Mouse (Mus musculus): ENCODE data around the gene Hoxc12.
A peak's percentile ranks its signal among the peaks of the same experiment; 100 is the strongest.

Gene Hoxc12

DNA sequence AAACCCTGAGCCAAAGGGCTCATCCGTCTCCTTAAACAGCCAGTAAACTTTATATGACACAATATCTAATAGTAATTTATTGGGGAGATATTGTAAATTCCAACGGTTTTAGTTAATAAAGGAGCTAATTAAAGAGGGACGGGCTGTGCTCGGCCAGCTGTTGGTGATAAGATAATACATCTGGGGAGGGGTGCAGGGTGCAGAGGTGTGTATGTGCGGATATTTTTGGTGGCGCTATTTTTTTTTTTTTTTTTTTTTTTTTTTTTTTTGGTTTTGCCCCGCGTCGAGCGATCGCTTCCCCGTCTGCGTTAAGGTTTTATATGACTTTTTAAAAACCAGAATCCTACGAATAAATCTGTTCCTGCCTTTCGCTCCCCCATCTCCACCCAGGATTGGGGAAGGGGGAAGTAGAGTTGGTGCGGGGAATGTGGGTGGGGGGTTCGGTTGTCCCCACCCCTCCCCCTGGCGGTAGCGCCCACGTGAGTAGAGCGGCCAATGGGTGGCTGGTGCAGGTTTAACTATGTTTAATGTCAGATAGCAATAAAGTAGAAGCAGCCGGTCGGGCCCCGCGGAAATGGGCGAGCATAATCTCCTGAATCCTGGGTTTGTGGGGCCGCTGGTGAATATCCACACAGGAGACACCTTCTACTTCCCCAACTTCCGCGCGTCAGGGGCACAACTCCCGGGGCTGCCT is at the start of gene Hoxc12:
Gene Hoxc12, plus strand, starts transcription at position 479 of the 694 bp plus-strand sequence.
- no peak for DNase-seq (ENCODE audit: low spot score)

DNA sequence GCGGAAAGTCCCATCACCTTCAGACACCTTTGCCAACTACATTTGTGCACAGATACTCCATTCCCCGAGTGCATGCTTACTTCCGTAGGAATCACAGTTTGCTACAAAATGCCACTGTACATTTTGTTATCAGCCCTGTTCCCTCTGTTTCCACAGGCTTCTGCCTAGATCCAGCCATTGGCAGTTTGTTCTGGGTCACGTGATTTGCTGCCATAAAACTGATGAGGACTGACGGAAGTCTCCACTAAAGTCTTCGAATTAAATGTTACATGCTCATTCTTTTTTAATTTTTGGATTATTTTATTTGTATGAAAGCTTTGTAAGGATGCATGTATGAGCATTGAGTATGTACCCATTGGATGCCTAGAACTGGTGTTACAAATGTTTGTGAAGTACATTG is 41.4 kb upstream of the Hoxc12 start:
- DNase-seq (ENCODE audit: low spot score): no peak

DNA sequence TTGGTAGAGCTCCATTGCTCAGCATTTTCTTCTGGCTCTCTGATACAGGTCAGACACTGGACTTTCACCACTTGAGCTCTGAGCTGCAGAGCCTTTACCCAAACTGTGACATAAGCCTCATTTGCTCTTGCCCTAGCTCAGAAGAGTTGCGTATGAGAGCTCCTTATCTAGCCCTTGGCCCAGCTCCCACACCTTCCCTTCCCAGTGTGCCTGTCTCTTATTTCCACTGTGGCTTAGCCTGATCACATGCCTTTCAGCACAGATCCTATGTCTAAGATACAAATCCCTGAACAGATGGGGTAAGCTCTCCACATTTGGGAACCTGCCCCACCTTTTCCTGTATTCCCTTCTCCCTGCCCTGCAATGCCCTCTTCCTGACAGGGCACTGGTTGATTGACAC is 31.6 kb upstream of the Hoxc12 start:
- no peak for DNase-seq (ENCODE audit: low spot score)

DNA sequence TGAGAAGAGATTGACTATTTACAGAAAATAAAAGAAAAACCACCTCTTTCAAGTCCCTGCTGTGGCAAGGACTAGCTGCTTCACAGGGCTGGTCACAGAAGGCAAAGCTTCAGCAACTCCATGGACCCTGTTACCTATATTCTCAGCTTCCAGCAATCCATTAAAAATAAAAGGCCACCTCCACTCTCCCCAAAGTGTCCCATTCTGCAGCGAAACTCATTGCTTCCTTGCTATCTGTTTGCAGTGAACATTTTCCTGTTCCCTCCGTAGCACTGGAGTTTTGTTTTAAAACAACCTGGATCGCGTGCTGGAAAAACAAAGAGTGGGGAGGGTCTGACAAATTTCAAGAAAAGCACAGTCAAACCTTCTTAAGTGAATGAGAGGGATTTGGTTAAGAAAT is 27.0 kb upstream of the Hoxc12 start:
- no peak for DNase-seq (ENCODE audit: low spot score)

DNA sequence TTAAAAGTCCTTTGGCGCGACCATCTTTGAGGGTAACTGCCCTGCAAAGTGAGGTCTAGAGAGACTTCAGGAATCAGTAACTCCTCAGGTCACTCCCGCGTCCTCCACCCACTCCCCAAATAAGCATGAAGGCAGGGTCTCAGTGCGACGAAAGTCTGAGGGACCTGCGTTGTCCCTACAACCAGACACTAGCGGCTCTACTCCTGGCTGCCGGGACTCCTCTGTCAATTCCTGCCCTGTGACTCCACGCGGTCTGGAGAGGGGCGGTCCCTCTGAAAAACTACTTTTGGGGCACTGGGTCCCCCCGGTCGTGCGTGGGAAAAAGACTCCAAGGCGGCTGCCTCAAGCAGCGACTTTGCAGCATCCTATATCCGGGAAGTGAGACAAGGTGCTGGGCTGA is 26.5 kb upstream of the Hoxc12 start:
- DNase-seq (ENCODE audit: low spot score): no peak

DNA sequence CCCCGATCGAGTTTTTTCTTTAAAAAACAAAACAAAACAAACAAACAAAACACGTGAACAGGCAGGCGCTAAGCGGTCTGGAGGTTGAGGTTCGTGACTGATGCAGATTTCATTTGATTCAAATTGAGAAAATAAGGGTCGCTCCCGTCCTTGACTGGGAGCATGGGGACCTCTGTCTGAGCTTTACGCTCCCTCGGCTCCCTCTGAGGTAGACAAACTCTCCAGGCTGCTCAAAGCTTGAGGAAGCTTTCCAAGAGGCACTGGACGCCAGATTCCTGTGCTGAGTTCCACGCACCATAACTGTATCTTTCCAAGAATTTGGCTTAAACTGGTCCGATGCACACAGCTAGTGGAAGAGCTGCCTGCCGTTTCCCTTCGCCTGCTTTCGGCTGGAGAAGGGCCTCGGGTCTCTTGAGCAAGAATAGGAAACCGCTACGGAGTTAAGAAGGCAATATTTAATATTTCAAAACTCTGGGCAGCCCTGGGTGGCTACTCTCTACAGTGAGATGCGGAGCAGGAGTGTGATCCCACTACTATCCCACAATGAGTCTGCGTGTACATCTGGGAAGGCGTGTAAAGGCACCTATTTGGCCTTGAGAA is 26.0 kb upstream of the Hoxc12 start:
- no peak for DNase-seq (ENCODE audit: low spot score)

DNA sequence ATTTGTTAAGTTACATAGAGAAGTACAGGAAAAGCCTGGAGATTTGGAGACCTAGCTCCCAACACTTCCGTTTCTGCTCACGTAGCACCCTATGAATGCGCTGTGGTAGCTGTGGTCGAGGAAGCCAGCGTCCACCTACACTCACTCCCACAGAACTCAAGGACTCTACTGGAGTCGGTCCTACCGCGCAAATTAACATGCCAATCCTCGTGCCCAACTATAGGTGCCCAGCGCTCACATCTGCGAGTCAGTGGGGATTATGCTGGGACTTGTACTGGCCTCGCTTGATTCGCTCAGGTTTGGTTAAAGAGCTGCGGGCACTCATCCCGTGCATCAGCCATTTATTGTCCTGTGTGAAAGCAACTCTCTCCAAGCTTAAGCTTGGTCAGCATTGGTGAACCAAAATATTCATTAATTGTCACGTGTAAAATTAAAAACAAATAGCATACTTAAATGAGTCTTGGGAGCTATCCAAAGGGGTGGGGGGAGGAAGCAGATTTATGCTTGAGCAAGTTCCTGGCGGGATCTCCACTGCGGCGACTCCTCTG is 23.4 kb upstream of the Hoxc12 start:
- DNase-seq (ENCODE audit: low spot score): no peak

DNA sequence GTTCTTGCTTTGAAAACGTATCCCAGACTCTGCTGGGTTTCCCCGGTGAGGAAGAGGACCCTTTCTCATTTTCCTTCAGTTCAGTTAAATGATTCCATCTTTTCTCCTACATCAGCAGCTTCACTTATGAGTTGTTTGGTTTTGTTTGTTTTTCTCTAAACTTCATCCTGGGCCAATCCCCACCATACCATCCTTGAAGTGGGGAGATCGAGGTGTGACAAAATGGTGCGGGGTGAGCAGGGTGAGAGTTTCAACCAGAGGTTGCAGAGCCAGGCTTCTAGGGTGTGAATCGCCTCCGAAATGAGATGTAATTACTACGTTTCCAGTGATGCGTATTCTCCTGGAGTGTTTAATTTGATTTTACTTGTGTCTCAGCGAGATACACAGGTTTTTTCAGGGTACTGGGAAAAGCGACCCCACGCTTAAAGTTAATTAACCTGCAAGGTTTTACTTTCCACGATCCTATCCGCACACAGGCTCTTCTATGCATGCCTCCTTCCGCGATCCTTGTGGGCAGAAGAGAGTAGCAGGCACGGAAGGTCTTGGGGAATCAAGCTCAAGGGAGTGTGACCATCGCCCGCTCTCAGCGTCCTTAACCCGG is 18.5 kb upstream of the Hoxc12 start:
- no peak for DNase-seq (ENCODE audit: low spot score)

DNA sequence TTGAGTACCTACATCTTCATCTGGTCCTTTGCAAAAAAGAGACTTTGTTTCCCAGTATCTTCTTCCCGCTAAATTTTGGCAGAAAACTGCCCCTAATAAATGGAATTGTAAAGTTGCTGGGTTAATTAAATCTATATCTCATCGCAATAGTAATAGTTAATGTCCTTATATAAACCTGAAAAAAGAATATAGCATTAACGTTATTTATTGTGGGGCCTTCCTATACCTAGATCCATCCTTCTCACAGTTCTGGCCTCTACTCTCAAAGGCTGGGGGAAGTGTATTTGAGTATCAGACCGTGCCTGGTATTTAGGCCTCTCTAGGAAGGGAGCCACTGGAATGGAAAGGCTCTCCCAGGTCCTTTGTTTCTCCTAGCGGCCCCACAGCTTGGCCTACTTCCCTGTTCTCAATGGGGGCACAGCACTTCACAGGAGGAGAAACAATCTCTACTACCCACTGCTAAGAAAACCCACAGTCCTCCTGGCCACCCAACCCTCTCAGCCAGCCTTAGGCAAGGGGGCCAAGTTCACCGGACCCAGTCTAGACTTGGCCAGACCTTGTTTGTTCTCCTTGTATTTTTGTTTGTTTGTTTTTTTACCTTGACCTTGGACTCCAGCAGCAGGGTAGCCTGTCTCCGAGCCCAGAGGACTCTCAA is 17.8 kb upstream of the Hoxc12 start:
- no peak for DNase-seq (ENCODE audit: low spot score)

DNA sequence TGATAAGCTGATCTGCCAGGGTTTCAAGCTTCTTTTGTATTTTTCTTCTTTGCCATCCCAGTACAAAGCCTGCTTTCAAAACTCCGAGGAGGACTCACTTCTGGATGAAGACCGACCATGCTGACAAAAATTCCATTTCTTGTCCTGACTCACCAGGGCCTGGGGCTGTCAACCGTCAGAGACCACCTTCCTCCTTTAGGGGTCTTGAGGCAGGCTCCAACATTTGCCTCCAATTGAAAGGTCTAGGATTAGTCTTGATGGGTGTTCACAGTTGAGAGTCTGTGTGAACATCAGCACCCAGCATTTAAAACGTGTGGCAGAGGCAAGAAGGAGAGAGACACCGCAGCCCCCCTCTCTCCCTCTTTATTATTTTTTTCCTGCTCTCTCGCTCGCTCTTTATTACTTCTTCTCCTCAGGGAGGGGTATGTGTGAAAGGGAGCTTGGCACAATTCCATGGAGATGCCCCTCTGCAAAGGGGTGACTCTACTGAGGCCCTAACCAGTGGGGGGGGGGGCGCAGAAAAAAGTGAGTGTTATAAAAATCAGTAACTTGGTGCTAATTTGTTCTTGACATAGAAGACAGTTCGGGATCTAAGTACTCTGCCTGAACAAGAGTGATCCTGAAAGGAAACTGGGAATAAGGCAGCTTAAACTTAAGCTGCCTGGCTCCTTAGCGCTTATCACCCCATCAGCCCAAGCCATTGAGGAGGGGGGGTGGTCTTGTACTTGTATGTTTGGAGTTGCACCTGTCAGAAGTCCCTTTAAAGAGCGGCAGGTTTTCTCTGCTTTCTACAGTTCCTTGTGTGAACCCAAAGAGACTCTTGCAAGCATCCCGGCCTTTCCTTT is 17.0 kb upstream of the Hoxc12 start:
- DNase-seq (ENCODE audit: low spot score): no peak

DNA sequence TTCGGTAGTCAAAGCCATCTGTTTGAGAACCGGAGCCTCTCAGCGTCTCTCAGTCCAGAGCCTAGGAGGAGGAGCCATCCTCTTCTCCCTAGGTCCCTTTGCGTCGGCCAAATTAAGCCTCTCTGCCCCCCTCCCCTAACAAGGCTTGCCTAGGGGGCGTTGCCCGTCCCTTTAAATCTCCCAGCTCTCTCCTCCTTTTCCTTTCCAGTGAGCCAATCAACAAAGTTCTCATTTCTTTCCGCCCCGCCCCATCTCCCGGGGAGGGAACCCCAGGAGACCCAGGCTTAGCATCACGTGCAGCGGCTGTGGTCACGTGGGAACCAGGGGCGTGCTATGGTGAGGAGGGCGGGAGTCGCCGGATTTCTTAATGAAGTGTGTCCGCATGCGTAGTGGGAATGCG is 15.9 kb upstream of the Hoxc12 start:
- DNase-seq (ENCODE audit: low spot score): peak; percentile 29

DNA sequence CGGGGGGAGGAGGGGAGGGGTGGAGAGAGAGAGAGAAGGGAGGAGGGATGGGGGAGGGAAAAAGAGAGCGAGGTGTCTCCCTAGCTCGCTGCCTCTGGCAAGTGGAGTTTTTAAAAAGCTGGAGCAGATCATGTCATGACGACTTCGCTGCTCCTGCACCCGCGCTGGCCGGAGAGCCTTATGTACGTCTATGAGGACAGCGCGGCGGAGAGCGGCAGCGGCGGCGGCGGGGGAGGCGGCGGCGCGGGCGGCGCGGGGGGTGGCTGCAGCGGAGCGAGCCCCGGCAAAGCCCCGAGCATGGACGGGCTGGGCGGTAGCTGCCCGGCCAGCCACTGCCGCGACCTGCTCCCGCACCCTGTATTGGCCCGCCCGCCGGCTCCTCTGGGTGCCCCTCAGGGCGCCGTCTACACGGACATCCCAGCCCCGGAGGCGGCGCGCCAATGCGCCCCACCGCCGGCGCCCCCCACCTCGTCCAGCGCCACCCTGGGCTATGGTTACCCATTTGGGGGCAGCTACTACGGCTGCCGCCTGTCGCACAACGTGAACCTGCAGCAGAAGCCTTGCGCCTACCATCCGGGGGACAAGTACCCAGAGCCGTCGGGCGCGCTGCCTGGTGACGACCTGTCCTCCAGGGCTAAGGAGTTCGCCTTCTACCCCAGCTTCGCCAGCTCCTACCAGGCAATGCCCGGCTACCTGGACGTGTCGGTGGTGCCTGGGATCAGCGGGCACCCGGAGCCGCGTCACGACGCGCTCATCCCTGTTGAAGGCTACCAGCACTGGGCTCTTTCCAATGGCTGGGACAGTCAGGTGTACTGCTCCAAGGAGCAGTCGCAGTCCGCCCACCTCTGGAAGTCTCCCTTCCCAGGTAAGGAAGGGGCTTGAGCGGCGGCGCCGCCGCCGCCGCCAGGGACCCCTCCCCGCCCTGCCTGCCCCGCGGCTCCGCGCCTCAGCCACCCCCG is 15.2 kb upstream of the Hoxc12 start, which contains the start of gene Hoxc13:
Gene Hoxc13, plus strand, starts transcription at position 51 of the 959 bp plus-strand sequence.
- DNase-seq (ENCODE audit: low spot score): no peak

DNA sequence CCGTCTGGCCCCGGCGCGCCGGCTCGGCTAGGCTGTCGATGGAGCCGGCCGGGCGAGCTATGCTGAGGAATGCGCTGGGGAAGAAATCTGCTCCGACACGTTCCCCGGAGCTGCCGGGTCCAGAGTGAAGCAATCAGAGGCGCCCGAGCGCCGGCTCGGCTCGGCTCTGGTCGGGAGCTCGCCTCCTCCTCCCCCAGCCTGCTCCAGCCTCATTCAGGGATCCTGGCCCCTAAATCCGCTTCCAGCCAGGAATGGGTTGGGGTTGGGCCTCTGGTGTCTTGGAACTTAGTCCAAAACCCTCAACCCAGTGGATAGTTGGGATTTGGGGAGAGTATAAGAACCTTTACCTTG is 14.6 kb upstream of the Hoxc12 start:
- peak; percentile 49 for DNase-seq (ENCODE audit: low spot score)

DNA sequence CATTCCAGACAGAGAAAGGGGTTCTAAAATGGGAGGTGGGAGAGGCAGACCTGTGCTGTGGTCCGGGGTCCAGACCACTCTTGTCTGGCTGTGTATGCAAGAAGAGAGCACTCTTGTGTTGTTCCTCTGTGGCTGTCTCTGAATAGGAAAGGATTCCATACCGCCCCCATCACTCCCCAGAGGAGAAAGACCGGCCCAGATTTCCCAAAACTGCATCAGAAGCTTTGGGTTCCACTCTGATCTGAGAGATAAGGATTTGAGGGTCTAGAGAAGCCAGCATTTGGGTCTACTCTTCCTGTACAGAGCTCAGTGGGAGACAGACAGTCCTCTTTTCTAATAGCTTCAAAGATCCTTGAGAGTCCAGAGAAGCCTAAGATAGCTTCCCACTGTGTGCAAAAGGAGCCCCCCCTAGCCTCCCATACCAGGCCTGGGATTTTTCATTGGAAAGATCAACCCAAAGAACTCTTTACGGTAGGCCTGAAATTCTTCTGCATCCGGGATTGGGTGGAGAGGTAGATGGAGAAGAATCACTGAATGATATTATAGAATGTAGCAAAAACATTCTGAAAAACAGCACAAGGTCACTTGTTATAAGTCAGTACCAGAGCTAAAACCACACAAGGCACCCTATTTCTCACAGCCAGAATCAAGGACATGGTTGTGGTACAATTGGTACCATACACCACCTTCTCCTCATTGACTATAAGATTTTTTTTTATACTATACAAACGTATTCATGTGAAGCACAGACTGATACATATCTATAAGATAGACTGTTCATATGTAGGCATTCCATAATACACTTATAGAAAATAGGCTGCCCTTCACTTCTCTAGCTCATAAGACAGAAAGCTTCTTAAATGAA is 13.7 kb upstream of the Hoxc12 start:
- DNase-seq (ENCODE audit: low spot score): no peak

DNA sequence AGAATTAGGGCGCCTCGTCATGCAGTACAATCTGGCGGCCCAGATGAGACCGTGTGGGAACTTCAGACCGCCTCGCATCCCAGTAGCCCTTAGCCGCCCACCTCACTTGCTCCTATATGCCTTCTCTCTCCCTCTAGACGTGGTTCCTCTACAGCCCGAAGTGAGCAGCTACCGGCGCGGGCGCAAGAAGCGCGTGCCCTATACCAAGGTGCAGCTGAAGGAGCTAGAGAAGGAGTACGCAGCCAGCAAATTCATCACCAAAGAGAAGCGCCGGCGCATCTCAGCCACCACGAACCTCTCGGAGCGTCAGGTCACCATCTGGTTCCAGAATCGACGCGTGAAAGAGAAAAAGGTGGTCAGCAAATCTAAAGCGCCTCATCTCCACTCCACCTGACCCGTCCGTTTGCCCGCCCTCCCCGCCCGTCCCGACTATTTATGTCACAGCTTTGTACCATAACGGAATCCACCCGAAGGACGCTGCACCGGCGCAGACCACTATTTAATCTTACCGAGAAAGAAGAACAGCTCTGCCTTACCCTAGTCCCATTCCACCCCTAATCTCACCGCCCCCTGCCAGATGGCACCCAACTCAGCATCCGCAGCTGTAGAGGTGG is 9.4 kb upstream of the Hoxc12 start:
- no peak for DNase-seq (ENCODE audit: low spot score)

DNA sequence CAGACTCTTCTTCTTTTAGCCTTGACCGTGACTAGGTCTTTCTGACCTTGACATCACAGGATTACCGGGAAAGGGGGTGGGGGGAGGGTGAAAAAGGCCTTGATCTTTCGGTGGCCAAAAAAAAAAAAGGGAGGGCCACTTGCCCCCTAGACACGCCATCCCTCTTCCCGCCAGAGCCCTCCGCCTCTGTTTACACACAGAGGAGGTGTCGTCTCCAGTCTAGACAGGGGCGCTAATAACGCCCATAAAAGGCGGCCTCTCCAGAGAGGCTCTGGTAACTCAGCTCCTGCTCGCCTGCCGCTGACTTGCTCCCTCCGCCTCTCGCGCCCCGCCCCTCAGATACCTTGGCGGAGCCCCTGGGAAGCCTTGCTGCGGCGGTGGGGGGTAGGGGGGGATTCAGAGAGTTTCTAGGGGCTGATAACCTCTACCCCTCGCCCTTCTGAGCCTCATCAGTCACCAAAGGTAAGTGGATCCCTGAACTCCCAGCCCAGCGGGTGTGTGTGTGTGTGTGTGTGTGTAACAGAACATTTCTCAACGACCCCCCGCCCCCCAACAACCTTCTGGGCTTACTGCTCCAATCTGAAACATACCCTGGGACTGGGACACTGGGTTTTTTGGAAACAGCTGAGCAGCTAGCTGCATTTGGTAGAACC is 4.7 kb upstream of the Hoxc12 start:
- DNase-seq (ENCODE audit: low spot score): no peak

DNA sequence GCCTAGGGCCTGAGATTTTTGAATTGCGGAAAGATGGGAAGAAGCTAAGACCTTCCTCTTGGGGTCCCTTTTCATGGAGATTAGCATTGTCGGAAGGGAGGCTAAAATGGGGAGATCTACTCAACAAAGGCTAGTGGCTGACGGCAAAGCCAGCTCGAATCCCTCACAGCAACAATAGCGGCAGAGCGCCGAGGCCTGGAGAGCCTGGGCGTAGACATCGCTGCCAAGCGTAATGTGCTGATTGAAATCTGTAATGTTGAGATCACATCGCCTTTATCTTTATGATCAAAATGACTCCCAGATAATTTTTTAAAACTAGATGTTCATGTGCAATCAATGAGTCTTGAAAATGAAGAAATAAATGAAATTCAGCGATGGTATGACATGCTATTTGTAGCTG is 2.1 kb upstream of the Hoxc12 start:
- DNase-seq (ENCODE audit: low spot score): no peak

DNA sequence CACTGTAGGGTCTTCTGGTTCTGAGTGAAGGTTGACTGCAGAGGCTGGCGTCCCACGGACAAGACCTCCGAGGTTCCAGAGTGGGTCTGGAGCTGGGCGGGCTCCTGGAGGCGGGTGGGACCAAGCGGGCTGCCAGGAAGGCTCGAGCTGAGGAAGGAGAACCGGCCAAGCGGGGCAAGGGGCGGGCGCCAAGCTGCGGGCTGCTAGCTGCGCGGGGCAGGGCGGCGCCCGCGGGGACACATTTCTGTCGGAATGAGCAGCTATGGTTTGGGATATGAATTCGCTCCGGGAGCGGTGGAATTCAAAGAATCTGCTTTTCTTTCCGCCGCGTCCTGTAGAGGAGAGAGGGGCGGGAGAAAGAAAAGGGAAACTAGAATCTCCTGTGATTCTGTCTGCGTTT is 1.7 kb upstream of the Hoxc12 start:
- DNase-seq (ENCODE audit: low spot score): no peak

Measured in urinary bladder, postnatal 25 days (tissue).